Mouse (Mus musculus): ENCODE measurements around the gene Gm5773.
"Not testable (repeated sequence)": the region's sequence is repeated elsewhere in the genome, so short reads cannot be mapped to it uniquely, and the experiment has no call there.

The Gm5773 gene

GRCm38 (mm10) chr3:93772700-93773099, at the start of gene Gm5773:
Gene Gm5773, plus strand, starts transcription at chr3:93773000.
- DNase-seq (ENCODE audit: extremely low spot score, low read depth, low spot score) = not testable (repeated sequence)

- DNase-seq (ENCODE audit: extremely low spot score, low read depth, low spot score) = not testable (repeated sequence)
These were observed 27.3 kb upstream of the Gm5773 start for GRCm38 (mm10) chr3:93745475-93745874.

- not testable (repeated sequence) for DNase-seq (ENCODE audit: extremely low spot score, low read depth, low spot score)
These were observed 18.8 kb upstream of the Gm5773 start for GRCm38 (mm10) chr3:93754022-93754421.

DNA sequence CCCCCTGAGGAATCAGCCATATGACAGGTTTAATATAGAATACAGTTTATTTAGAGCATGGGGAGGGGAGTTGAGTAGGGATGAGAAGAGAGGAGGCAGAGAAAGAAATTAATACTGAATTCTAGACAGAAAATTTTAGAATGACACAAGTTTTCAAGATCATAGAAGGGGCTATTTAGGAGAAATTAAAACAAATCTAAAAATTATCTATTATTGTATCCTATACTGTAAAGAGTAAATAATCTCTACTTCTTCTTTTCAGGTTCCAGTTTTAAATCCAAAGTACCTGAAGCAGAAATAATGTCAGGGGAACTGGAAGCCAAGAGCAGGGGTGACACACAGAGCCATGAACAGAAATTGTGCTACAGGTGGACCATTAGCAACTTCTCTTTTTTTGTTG, 23.3 kb downstream of the Gm5773 start, which contains the start of gene Tdpoz4:
TSS of gene Tdpoz4 (plus strand) at position 301 of the 400 bp plus-strand sequence.
- DNase-seq (ENCODE audit: extremely low spot score, low read depth, low spot score) = not testable (repeated sequence)

- DNase-seq (ENCODE audit: extremely low spot score, low read depth, low spot score) = not testable (repeated sequence)
These were observed 40.5 kb downstream of the Gm5773 start for GRCm38 (mm10) chr3:93813341-93813740.

Measured in hindlimb bud, embryonic 11.5 days (tissue).